Mouse (Mus musculus) kidney, postnatal 36 days (tissue): ENCODE measurements around the gene Usp49.
"Not testable (repeated sequence)": the region's sequence is repeated elsewhere in the genome, so short reads cannot be mapped to it uniquely, and the experiment has no call there.

ENCODE experiments used
- DNase-seq, 2 experiments: peaks; one replicate each; pipeline ENCODE4 v3.0.0; 2021 to 2022; ENCODE audit warnings: mixed read lengths in 2 of 2

Gene Usp49

GRCm38 (mm10) chr17:47651953-47652352 lies 21.5 kb downstream of the Usp49 start:
- DNase-seq, result no peak

GRCm38 (mm10) chr17:47654346-47654745 lies 23.9 kb downstream of the Usp49 start:
- DNase-seq, result not testable (repeated sequence)

- no peak for DNase-seq
These were observed 25.2 kb downstream of the Usp49 start for GRCm38 (mm10) chr17:47655697-47656096.

DNA sequence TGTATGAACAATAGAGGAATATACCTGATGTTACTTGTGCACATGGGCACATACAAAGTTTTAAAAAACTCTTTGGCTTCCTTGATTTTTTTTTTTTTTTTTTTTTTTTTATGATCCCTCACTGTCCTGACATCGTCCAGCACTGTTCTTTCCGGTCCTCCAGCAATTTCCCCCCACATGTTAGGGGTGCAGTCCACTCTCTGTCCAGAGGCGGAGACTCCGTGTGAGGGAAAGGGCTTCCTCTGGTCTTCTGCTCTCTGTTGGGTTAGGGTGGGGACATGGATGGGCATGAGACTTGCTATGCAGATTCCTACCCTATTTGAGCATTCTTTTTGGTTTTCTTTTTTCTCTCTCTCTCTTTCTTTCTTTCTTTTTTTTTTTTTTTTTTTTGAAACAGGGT lies 27.4 kb downstream of the Usp49 start:
- DNase-seq, result no peak

DNA sequence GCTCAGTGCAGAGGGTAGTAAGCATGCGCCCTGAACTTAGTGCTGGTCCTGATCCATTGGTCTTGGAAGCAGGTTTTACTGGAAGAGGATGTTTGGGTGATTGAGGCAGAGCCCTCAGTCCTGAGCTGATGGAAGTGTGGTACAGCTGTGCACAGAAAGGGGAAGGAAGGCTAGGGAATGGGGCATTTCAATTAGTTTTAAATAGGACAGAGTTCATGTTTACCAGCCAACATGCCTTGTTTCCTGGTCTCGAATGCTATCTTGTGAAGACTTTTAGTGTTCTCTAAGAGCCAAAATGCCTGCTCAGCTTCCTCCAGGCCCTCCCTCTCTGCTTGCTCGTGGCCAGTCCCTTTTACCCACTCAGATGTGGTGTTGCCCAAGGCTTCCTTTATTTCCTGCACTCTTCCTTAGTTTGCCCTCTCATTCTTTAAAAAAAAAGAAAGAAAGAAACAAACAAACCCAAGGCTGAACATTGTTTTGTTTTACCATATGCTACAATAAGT lies 28.3 kb downstream of the Usp49 start:
- no peak for DNase-seq

GRCm38 (mm10) chr17:47663009-47663713 lies 32.7 kb downstream of the Usp49 start:
- peak in 1 of 2 experiments; percentile 10 for DNase-seq

DNA sequence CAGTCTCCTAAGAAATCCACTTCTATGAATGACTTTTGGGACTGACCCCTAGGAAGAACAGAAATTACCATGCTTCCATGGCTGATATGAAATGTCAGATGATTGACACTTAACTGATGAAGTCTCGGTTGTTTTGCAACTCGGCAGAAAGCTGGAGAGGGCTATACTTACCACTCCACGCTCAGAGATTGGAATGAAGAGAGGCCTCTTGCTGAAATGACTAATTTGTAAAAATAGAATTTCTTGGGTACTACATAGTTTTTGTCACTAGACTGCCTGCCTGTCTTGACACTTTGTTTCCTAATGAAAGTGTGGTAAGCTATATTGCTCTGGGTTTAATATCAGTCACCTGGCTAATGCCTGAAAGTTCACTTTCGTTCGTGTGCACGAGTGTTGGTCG lies 34.0 kb downstream of the Usp49 start:
- no peak for DNase-seq

- no peak for DNase-seq
These were observed 38.7 kb downstream of the Usp49 start for GRCm38 (mm10) chr17:47669166-47669565.

DNA sequence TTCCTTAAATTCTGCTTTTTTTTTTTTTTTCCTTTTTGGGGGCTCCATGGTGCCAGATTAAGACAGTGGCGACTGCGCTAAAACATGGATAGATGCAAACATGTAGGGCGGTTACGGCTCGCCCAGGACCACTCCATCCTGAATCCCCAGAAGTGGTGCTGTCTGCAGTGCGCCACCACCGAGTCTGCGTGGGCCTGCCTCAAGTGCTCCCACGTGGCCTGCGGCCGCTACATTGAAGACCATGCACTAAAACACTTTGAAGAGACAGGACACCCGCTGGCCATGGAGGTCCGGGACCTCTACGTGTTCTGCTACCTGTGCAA lies 41.5 kb downstream of the Usp49 start:
- DNase-seq, result no peak

- DNase-seq, result peak; percentile 71 to 85
These were observed 42.0 kb downstream of the Usp49 start for GRCm38 (mm10) chr17:47672311-47673111.

DNA sequence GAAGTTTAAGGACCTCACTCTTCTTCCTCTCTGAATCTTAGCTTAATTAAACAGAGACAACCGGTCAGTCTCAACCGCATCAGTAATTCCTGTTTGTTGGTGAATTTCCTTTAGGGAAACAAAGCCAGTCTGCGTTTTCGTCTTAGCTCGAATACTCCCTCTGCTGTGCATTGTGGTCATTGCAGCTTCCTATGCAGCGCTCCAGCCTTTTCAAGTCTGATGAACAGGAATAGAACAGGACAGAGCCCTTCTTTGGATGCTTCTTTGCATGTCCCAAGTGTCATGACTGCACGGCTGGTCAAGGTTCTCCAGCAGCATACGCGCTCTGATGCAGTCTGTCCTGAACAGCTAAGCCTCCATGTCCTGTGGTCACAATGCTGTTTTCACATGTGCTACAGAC lies 46.1 kb downstream of the Usp49 start:
- DNase-seq, result peak; percentile 61 to 87

DNA sequence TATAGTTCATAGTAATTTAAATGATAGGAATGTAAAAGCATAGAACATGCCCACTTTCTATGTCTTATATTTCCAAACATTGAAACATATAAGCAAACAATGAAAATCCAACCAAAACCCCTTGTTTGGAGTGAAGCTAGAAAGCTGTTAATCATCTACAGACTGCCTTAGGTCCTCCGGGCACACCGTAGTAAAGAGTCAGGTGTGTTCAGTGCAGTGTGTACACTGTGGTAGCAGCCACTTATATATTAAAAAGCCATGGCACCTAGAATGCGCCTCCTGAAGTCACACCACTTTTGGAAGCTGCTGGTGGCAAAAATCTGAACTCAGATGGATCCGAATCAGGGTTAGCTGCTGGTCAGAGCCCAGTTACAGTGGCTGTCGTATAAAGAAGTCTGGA lies 47.7 kb downstream of the Usp49 start:
- no peak for DNase-seq

- no peak for DNase-seq
These were observed 48.2 kb downstream of the Usp49 start for GRCm38 (mm10) chr17:47678702-47679101.

DNA sequence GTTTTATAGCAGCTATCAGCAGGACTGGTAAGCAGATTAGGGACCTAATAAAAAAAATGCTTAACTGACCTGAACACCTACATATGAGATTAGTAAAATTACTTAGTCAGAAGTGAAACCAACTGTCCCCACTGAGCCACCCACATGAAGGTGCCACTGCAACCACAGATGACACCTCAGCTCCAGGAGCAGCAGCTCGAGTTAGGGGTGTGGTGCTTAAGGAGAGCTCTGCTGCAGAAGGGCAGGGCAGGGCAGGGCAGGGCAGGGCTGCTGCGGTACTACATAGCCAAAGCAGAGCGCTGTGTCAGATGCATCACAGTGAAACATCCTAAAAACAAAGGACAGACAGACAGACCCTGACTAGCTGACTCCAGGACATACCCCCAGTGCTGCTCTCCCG lies 52.3 kb downstream of the Usp49 start:
- DNase-seq, result no peak

GRCm38 (mm10) chr17:47687409-47688343 lies 57.2 kb downstream of the Usp49 start:
- DNase-seq, result peak; percentile 98 to 99

GRCm38 (mm10) chr17:47688344-47688607 lies 57.8 kb downstream of the Usp49 start, which contains the start of gene Tomm6:
TSS of gene Tomm6 (minus strand) at chr17:47688386.
- DNase-seq, result no peak

GRCm38 (mm10) chr17:47688608-47689575 lies 58.4 kb downstream of the Usp49 start, which contains the start of gene Frs3:
TSS of gene Frs3 (plus strand) at chr17:47689030.
- DNase-seq, result peak; percentile 47 to 81

GRCm38 (mm10) chr17:47689894-47690293 lies 59.4 kb downstream of the Usp49 start:
- no peak for DNase-seq

DNA sequence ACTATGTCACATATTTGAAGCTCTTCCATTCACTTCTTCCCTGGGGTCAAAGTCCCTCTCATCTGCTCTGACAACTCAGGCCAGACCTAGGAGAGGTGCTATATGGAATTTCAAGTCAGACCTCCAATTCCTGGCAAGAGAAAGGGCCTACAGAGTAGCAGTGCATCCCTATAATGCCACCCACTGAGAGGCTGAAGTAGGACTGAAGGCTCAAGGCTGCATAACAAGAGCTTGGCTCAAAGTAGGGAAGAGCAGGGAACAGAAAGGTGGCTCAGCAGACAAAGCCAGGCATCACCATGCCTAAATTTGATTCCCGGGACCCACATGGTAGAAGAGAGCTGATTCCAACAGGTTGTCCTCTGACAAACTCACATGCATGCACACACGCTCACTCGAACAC lies 61.2 kb downstream of the Usp49 start:
- no peak for DNase-seq

GRCm38 (mm10) chr17:47693671-47694441 lies 63.4 kb downstream of the Usp49 start:
- peak; percentile 57 to 68 for DNase-seq

DNA sequence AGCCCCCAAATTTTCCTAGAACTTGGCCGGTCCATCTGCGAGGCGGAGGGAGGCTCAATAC lies 63.8 kb downstream of the Usp49 start, which contains the start of gene Gm21981:
Gm21981 (minus strand) TSS at position 14 of the 61 bp plus-strand sequence.
- DNase-seq, result no peak
